Mouse (Mus musculus) urinary bladder, postnatal 14 days (tissue): ENCODE measurements around the gene Mark2.
A peak's percentile ranks its signal among the peaks of the same experiment; 100 is the strongest.

Experiments used
- DNase-seq: peaks from one replicate; pipeline ENCODE4 v3.0.0; 2021; ENCODE audit warnings: low spot score

The Mark2 gene

GRCm38 (mm10) chr19:7266421-7266831 lies 75.2 kb downstream of the Mark2 start:
- DNase-seq: no peak

DNA sequence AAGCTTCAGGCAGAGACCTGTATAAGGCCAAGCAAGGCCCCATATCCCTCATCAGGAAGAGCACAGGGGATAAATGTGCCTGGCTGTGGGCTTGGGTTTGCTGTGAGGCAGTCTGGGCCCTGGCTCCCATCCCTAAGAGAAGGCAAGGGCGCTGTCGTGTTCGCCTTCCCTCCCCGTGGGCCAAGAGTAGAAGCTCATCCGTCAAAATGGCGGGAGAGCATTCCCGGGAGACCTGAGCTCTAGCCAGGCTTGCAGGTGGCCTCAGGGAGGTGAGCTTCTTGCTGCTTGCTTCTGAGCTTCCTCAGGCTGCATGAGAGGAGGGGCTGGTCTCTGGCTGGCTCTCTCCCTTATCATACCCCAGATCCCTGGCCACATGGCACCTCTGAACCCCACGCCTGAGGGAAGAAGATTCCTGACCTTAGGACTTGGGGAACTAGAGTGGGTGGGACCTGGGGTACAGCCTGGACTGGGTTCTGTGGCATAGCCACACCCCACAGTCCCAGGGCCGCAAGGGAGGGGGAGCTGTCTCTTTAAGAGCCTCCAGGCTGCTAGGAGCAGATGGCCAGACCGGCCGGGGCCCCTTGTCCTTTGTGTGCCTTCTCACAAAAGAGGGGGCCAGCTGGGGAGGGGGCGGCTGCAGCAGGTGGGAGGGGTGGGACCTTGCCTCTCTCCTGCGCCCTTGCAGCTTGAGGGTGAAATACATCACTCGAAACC lies 76.0 kb downstream of the Mark2 start:
- DNase-seq: no peak

GRCm38 (mm10) chr19:7264766-7265331 lies 76.8 kb downstream of the Mark2 start:
- DNase-seq: peak; percentile 9

DNA sequence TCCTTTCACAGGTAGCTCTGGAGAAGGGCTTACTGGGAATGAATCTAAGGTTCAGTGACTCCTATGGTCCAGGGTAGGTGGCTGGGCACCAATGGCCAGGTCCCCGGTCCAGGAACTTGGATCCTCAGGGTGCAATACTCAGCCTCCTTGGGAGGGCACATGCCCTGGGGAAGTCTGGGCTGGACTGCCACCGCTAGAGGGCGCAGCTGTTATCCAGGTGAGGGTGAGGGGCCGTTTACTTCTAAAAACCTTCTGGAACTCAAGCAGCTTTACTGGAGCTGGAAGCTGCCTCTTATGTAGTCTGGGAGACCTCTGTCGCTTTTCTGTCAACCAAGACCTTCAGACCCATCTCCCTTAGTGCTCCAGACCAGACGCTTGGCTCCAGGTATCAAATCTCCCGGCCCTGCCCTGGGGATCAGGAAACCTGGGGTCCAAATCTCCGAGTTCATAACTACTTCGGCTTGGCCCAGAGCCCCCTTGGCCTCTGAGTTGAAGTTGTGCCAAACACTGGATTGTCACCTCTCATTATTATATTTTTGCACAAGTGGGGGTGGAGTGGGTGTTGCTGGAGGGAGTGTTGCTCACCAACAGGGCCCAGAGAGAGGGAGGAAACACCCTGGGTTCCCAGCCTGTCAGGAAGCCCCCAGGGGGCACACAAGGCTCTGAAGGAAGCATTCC lies 77.4 kb downstream of the Mark2 start:
- peak; percentile 87 for DNase-seq

DNA sequence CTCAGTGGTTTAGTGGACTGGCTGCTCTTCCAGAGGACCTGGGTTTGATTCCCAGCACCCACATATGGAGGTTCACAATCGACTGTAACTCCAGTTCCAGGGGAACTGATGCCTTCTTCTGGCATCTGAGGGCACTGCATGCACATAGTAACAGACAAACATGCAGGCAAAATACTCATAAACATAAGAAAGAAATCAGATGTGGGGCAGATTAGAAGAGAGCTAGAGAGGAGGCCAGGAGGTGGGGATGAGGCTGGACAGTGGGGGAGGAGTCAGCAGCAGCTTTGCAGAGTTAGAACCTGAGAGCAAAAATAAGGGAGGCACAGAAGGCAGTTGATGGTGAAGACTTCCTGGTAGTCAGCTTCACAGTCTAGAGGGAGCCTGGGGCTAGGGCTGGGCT lies 79.1 kb downstream of the Mark2 start:
- DNase-seq: no peak

GRCm38 (mm10) chr19:7261964-7262363 lies 79.7 kb downstream of the Mark2 start:
- DNase-seq: no peak

- no peak for DNase-seq
These were observed 80.2 kb downstream of the Mark2 start for GRCm38 (mm10) chr19:7261476-7261875.

DNA sequence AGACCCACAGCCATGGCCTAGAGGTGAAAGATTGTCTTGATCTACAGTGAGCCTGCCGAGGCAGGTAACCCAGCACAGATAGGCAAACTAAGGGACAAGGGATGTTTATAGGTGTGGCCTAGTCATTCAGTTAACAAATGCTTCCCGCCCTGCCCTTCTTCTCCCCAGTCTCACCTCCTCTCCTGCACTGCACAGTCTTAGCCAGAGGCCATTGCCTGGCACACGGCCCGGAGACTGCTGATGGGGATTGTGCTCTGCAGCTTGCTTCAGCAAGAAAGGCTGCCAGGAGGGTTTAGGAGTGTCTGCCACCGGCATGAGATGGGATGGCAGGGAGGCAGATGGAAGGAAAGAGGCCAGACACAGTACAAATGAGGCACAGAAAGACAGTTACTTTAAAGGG lies 83.8 kb downstream of the Mark2 start:
- peak; percentile 41 for DNase-seq

GRCm38 (mm10) chr19:7246021-7246420 lies 95.6 kb downstream of the Mark2 start:
- DNase-seq: no peak

DNA sequence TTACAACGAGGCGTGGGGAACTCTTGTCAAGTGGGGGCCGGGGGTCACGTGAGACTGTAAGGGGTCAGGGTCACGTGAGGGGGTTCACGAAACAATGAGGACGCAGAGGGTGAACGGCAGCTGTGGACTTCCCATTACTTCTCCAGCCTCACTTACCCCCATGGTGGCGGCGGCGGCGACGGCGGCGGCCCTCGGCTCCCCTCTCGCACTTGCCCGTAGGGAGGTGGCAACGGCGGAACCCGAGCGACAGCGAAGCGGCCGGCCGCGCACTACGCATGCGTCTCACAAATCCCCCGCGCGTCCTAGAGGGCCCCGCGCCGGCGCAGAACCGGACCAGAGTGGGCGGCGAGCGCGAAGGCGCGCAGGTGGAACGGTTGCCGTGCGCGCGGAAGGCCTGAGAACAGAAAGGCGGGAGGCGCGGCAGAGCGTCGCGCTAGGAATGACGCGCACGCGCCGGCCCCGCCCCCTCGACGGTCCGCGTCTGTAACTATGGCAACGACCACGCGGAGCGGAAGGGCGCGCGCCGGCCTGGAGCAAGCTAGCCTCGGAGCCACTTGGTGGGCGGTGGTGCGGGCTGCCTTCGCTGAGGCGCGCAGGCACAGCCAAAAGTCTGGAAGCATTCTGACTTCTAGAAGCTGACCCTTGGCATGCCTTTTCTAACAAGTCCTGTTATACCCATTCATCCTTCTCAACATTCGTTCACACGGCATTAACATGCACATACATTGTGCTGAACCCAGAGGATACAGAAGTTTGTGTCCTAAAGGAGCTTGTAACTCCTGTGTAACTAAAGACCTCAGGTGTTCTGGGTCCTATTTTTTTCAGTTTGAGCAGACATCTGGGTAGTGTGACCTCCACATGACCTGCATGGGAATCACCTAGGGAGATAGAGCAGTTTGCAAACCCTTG lies 100.6 kb downstream of the Mark2 start, which contains the start of gene Naa40:
Naa40 (minus strand) TSS at position 402 of the 909 bp plus-strand sequence.
- peak; percentile 93 for DNase-seq

DNA sequence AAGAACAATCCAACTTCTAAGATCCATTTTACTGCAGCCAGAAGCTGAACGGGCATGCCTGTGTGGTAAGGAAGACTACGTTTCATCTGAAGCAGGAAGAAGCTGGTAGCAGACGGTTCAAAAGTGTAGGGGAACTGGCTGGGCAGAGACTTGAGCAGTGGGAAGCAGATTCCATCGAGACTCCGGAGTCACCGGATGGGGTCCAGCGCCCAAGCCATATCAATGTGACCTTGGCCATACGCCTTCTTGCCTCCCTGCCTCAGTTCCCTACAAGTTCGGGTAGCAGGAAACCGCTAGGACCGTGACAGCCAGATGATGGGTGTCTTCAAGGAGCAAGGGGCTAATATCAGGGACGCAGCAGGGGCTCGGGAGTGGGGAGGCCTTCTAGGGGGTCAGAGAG lies 101.4 kb downstream of the Mark2 start:
- DNase-seq: no peak

DNA sequence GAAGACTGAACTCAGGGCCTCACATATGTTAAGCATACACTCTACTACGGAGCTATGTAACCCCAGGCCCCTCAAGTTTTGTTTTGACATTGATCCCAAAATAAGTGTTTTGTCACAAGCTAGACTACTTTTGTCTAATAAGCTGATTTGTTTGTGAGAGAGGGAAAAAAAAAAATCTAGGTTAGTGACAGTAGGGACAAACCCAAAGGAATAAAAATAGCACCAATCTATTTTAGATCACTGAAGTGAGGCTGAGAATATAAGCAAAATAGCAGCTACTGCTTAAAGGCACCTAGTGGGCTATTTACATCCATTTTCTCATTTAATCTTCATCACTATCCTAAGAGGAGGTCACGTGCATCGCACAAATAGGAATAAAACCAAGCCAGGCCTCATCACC lies 102.1 kb downstream of the Mark2 start:
- DNase-seq: no peak

DNA sequence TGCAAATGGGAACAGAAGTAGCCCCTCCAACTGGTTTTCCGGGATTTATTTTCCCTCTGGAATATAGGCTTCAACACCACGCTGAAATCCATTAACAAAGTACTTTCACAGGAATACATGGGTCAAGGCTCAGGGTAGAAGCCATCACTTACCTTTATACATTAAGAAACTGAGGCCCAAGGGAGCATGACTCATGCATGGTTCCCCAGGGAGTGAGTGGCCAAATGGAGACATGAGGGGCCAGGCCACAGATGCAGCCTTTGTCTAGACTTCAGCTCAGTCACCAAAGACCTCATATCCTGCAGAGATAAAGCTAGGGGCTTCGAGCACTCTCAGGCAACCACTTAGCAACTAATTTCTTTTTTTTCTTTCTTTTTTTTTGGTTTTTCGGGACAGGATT lies 104.9 kb downstream of the Mark2 start:
- no peak for DNase-seq

DNA sequence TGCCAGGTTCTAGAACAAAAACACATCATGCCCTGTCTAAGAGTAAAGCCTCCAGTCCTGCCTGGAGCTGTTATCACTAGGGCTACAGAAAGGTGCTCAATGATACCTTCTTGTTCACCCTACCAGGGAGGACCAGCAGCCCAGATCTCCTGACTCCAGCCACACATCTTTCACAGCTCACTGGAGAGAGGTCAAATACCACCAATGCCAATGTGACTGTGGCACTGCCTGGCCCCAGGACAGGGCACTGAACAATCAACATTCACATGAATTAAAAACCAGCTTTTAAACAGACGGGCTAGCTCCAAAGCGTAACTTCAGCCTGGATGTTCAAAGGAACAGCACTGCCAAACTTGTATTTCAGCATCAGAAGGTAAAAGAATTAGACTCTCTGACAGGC lies 105.6 kb downstream of the Mark2 start:
- DNase-seq: no peak

DNA sequence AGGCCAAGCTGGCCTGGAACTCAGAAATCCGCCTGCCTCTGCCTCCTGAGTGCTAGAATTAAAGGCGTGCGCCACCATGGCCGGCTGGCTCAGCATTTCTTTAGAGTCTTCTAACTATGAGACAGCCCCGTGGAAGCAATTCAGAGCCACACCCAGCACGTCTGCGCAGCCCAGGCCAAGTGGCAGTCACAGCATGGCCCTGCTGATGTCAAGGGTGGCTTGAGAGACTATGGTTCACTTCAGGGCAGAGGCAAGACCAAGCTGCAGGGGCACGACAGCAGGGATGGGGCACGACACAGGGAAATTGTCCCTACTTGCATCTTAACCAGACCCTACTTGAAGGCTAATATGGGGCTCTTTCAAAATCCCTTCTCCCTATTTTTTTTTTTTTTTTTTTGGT lies 106.2 kb downstream of the Mark2 start:
- DNase-seq: no peak

DNA sequence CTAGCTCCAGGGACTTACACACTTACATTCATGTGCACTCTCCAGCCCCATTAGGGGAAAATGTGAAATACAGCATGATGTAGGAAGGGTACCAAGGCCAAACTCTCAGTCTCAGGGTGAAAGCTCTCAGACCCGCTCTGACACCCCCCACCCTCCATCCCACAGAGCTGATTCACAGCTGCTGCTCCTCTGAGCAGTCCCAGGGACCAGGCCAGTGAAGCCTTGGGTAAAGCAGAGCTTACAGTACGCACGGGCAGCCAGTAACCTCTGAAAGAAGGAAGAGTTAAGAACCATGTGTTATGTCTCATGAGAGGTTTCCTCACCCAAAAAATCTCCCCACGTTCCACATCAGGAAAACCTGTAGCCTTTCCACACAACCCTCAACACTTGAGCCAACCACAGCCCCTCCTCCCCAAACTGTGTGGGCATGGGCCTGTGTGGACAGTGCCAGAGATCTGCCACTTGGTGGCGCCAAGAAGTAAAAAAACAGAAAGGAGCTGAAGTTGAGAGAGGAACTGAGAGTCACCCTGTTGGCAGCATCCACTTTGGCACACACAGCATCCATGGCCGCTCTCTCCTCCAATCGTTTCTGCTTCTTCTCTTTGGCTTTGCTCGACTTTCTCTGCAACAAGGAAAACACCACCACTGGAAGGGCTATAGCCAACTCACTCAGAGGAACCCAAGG lies 107.0 kb downstream of the Mark2 start:
- DNase-seq: peak; percentile 82

GRCm38 (mm10) chr19:7226511-7226914 lies 115.1 kb downstream of the Mark2 start:
- peak; percentile 50 for DNase-seq
